Mouse (Mus musculus): ENCODE results near the gene Fgfrl1.

The Fgfrl1 gene

DNA sequence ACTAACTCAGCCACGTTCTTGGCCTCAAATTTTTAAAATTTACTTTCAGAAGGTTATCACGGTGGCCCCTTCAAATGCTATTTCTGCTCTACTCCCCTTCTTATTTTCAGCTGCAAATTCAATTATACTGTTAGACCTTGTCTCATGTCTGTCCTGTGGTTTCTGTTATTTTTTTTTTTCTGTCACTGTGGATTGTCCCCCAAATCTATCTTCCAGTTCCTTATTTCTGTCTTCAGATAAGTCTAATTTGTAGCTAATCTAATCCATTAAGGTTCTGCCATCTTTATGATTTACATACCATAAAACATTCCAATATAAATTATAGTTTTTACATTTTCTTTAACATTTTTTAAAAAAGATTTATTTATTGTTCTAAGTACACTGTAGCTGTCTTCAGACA, 24.8 kb upstream of the Fgfrl1 start:
- DNase-seq (ENCODE audit: low spot score): no peak

DNA sequence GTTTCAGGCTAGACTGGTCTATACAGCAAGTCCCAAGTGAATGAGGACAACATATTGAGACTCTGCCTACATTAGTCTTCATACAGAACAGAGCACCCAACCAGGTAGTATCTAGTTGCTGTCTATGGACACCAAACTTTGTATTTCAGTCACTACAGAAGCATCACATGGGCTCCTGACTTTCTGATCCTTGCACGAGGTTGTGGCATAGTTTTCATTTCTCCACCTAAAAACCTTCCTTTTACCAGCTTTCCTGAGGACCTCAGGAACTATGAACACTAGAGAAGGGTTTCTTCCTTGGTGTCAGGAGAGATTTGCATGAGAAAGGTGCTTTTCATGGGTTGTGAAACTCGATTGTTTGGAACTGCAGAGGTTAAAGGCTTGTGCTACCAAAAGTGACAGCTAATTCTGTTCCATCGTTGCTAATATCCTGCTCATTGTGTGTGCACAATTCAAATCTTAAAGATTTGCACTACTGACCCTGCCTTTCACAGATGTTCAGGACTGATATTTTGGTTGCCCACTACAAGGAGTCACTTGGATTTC, 23.7 kb upstream of the Fgfrl1 start:
- no peak for DNase-seq (ENCODE audit: low spot score)

DNA sequence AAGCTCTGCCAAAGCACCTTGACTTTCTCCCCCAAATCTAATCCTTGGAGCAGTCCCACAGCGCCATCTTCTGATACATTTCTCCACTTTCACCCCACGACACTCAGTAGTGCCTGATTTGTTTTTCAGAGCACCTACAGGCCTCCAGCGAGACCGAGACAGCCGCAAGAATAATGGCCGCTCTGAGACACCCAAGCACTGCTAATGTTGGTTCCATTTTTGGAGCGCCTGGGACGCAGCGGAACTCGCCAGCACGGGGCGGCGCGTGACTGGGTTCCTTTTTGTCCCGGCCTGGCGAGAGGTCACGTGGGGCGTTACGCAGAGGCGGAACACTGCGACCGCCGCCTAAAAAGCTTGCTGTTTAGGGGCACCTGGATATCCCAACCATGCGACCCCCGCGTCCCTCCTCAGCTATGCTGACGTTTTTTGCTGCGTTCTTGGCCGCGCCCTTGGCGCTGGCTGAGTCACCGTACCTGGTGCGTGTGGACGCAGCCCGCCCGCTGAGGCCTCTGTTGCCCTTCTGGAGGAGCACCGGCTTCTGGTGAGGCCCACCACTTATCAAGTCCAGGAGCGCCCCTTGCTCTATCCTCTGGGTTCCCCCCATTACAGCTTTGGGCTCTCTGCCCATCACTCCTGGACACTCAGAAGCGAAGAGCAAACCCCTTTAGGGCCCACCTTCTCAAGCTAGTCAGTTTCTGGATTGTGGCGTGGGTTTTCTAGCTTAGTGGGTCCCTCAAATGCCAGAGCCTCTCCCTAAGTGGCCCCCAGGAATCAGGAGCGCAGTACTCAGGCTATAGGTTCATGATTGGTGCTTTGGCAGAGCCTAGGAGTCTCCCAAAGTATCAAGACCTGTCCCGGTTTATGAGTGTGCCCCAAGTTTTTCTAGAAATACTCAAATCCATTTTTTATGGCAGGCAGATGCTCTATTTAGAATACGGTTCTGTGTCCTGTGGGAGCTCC, 22.9 kb upstream of the Fgfrl1 start, which contains the start of gene Dgkq:
Gene Dgkq, minus strand, starts transcription at position 696 of the 960 bp plus-strand sequence.
- DNase-seq (ENCODE audit: low spot score): peak; percentile 80

DNA sequence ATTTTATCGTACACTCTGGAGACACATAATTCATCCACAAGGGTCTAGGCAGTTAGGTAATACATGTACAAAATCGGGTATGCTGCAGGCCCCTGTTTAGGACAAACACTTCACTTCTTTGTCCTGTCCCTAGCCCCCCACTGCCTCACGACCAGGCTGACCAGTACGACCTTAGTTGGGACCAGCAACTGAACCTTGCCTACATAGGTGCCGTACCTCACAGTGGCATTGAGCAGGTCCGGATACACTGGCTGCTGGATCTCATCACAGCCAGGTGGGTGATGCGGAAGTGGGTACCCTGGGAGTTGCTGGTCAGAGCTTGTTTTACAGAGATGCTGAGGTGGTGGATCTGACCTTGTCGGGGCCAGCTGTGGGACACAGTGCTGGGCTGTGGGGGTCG, 22.2 kb upstream of the Fgfrl1 start:
- no peak for DNase-seq (ENCODE audit: low spot score)

DNA sequence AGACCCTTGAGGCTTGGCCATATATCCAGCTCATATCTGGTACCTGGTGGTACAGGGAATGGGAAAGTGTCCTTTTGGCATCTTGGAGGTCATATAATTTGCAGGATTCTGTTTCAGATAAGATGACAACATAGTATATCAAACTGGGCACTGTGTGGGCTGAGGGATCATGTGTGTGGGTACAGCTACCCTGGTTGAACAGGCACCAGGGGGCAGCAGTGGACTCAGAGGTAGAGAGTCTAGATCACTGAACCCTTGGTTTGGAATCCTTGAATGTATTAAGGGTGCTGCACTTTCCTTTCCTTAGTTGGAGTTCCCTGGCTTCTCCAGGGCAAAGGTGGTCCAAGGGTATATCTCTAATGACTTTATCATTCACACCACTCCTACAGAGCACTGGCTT, 21.4 kb upstream of the Fgfrl1 start:
- no peak for DNase-seq (ENCODE audit: low spot score)

DNA sequence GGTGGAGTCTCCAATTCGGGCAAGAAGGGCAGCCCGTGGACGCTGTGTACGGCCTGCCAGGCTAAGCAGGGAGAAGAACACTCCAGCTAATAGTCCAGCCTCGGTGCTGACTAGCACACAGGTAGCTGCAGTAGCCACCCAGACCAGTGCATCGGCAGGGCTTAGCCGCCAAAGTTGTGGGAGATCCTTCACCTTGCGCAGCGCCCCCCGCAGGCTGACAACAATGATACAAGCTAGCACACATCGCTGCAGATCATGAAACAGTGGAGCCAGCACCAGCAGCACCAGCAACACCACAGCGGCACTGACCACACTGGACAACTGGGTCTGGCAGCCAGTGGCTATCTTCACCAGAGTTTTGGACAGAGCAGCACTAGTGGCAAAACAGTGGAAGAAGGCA, 20.4 kb upstream of the Fgfrl1 start:
- no peak for DNase-seq (ENCODE audit: low spot score)

DNA sequence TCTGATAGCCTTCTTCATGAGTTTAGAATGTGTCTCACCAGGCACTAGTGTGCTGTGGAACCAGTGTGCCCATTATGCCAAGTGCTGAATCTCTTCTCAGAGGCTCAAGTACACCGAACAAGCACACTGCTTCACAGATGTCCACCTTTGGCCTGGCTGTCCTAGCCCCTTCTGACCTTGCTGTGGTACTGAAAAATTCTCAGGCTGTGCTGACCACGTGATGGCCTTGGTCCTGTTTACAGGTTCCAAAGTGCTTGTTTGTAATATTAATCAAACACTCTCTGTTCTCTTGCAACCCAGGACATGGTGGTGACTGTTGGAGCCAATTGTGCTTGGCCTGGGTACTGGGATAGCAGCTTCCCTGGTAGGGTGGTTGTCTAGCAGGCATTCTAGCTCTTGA, 17.6 kb upstream of the Fgfrl1 start:
- DNase-seq (ENCODE audit: low spot score): no peak

DNA sequence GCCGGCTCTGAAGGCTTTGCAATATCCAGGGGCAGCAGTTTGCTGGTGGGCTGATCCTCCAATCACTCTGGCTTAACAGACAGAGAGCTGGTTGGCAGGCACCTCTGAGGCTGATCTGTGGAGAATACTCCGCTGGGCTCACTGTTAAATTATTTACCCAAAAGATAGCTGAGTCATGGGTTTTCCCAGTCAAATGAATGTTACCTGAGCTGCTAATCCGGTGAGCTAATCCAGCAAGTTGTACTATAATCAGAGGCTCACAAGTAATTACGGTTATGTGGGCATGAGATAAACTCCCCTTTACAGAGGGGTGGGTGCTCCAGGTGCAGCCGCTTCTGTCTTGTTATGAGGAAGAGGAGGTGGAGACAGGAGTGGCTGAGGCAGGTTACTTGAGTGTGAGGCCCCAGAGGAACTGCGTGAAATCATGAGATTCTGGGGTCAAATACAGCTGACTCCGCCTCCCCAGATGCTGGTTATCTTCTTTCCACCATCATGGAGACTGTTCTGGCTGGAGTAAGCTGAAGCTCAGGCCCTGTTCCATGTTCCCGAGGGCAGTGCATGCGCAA, 16.8 kb upstream of the Fgfrl1 start, which contains the start of gene Slc26a1:
Gene Slc26a1, minus strand, starts transcription at position 319 of the 566 bp plus-strand sequence.
- no peak for DNase-seq (ENCODE audit: low spot score)

DNA sequence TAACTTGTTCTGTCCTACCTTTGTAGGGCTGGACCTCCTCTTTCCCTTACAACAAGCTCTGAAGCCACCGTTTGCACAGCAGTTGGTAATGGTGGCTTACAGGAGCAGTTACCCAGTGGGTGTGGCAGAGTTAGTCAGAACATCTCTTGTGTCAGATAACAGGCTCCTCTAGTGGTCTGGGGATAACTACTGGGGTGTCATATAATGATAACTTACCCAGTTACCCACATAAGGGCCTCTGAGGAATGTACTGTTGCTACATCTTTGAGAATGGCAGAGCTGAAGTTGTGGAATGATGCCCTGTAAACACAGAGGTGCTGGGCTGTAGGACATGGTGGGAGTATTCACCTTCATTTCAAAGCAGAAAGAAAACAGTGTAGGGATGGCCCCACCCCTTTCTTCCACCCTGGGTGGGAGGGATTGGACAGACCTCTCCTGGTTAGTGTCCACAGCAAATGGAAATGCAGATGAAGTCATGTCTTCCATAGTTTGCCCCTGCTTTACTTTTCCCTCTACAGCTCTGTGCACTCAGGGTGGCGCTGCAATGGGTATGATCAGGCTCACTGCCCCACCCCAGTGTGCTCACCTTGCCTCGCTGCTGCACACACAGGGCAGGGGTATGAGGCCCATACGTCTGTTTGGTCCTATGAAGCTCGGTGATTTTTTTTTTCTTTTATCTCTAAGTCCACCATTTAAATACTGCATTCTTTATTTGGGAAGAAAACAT, 15.2 kb upstream of the Fgfrl1 start:
- DNase-seq (ENCODE audit: low spot score): no peak

DNA sequence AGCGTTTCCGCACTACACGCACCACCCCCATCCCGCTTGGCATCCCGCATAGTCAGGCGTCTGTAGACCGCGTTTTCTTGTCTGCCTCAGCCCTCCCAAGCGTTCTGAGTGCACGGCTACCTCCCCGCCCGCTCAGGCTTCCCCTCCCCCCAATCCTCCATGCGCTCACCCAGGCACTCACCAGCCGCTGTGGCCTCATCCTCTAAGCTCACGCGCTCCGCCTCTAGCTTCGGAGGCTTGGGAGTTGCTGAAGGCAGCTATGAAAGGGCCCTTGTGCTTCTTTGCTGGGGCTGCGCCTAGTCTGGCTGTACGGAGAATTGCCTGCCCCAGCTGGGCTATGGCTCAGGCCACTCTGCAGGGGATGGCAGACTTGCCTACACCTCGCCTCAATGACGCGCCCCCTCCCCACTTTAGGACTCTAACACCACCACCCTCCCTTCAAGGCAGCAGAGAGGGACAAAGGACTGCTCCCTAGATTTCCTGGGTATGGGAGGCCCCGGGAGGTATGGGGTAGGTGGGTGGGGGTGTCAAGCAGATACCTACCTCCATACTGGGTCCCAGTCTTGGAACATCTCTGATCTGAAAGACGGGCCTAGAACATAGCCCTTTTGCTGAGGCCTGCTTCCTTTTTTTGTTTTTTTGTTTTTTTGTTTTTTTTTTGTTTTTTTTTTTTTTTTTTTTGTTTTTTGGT, 14.4 kb upstream of the Fgfrl1 start:
- peak; percentile 73 for DNase-seq (ENCODE audit: low spot score)

DNA sequence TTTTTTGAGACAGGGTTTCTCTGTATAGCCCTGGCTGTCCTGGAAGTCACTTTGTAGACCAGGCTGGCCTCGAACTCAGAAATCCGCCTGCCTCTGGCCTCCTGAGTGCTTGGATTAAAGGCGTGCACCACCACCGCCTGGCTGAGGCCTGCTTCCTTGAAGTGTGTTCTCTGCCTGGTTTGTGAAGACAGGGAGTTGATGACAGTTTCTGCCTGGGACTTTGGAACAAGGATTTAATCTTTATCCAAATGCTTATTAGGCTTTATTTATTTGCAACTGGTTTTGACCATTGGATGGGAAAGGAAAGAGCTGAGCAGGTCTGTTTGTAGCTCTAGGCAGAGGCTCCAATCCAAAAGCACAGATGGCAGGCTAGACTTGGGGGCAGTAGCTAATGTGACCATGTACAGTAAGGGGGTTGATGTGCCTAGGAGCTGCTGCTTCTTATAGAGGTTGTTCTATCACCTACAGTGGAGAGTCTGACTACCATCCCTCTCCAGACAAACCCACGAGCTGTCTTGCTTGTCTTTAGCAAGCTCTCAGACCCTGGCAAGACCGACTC, 13.8 kb upstream of the Fgfrl1 start:
- no peak for DNase-seq (ENCODE audit: low spot score)

DNA sequence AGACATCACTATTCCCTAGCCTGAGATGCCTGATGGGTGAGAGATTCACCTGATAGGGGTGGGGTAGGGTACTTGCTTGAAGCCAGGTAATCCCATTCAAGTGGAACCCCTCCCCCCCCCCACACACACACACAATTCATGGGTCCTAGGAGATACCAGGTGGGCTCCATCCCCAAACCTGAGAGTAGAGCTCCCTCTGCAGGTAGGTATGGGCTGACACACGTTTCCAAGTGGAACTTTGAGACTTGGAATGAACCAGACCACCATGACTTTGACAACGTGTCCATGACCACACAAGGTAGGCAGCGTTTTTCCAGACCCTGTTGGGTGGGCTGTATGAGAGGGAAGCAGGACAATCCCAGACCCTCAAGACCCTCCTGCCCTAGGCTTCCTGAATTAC, 12.3 kb upstream of the Fgfrl1 start:
- DNase-seq (ENCODE audit: low spot score): no peak

DNA sequence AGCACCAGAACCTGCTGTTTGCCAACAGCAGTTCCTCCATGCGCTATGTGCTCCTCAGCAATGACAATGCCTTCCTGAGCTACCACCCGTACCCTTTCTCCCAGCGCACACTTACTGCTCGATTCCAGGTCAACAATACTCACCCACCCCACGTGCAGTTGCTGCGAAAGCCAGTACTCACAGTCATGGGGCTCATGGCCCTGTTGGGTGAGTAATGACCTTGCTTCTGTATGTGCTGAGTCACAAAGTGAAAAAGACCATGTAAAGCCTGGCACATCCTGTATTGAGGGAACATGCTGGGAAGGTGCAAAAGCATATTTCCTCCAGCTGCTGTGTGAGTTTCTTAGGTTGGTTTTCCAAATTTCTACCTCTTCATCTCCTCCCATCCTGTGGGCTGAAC, 11.3 kb upstream of the Fgfrl1 start:
- no peak for DNase-seq (ENCODE audit: low spot score)

DNA sequence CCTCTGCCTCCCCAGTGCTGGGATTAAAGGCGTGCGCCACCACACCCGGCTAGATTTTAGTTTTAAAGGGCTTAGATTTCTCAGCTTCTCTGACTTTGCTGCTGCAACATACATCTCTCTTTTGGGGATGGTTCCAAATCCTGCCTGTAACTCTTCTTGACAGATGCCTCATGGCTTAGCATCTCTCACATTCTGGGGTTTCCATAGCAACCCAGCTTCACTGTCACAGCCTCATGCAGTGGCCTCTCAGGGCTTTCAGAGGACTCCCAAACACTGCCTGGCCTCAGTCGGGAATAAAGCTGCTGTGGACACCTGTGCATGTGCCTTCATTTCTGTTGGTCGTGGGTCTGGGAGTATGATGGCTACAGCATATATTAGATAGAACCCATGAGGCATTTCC, 3.1 kb upstream of the Fgfrl1 start:
- no peak for DNase-seq (ENCODE audit: low spot score)

DNA sequence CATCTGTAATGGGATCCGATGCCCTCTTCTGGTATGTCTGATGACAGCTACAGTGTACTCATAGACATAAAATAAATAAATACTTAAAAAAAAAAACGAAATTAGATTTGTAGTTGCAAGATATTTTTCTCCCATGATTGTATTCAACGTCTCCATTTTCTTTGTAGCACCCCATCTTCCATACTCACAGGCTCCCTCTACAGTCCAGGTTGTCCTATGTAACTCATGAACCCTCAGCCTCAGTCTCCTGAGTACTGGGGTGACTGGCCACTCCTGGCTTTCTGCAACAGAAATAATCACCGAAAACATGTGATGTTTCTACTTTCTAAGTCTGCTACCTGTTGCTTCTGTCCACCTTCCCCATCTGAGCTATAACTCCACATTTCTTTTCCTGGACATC, 1.0 kb upstream of the Fgfrl1 start:
- DNase-seq (ENCODE audit: low spot score): no peak

DNA sequence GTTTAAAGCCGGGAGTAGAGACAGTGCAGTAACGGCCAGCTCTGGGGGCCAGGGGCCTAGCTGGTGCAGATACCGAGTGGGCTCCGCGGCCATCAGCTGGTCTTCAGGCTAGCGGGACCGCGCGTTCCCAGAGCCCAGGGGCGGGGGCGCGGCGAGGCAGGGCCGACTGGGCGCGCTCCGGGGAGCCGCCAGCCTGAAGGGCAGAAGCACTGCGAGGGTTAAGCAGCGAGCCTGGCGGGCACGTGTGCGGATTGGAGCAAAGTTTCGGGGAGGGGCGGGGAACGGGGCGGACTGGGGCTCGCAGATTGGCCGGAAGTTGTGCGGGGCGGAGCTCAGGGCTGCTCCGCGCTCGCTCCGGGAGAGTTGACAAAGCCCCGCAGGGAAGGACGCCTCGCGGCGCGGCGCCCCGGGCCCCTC, 1.7 kb downstream of the Fgfrl1 start:
- peak; percentile 89 for DNase-seq (ENCODE audit: low spot score)

DNA sequence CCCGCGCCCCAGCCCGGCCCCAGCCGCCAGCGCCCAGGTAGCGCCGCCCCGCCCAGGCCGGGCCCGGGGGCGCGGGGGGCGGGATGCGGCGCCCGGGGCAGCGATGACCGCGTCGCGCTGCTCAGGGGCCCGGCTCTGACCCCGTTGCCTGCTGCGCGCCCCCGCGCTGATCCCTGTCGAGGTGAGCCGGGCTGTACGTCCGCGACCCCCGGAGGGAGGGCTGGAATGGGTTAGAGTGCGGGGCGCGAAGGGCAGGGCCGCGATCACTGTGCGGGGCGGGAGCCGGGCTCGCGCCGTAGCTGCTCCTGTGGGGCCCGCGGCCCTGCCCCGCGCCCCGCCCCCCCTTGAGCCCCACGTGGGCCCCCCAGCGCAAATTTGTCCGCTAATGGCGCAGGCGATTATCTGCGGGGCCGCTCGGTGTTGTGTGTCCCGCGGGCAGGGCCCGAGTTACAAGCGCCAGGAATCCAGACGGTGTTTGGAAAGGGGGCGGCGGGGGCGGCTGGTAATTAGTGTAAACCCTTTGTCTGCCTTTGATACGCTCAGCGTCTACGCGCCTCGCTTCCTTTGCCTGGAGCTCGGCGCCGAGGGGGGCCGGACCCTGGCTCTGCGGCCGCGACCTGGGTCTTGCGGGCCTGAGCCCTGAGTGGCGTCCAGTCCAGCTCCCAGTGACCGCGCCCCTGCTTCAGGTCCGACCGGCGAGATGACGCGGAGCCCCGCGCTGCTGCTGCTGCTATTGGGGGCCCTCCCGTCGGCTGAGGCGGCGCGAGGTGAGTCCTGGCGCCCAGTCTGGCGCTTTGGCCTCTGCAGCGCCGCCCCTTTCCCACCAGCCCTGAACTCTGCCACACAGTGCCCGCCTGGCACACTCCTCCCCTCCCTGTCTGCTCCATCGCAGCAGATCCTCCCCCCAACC, 2.4 kb downstream of the Fgfrl1 start:
- peak; percentile 56 for DNase-seq (ENCODE audit: low spot score)

DNA sequence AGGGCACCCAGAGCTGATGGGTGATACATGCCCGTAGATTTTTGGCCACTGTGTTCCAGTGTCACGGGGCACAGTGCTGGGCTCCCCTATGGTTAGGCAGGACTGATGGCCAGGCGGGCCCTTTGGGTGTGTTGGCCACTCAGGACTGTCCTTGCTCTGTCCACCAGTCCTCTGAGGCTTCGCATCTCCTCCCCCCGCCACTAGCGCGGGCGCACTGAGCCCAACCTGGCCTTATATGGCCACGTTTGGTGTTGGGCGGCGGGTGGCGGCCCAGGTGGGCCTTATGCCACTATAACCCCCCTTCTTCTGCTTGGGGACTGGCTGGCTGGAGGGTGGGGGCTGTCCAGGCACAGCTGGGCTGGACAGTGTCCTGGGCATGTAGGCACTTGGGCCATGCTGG, 3.7 kb downstream of the Fgfrl1 start:
- DNase-seq (ENCODE audit: low spot score): no peak

DNA sequence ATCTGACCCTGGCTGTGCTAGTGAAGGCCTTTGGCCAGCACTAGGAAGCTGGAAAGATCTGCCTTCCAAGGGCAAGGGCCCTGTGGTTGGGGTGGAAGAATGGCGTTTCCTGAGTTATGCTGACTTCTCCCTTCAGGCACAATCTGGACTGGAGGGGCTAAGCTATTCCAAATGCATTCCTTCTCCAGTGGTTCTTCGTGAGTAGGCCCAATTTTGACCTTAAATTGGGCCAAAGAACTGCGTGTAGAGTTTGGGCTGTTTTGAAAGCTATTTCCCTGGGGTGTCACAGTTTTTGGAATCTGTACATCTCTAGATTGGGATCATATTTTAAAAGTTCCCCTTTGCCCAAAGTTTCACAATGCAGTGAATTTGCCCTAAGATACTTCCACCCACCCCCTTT, 4.4 kb downstream of the Fgfrl1 start:
- DNase-seq (ENCODE audit: low spot score): no peak

DNA sequence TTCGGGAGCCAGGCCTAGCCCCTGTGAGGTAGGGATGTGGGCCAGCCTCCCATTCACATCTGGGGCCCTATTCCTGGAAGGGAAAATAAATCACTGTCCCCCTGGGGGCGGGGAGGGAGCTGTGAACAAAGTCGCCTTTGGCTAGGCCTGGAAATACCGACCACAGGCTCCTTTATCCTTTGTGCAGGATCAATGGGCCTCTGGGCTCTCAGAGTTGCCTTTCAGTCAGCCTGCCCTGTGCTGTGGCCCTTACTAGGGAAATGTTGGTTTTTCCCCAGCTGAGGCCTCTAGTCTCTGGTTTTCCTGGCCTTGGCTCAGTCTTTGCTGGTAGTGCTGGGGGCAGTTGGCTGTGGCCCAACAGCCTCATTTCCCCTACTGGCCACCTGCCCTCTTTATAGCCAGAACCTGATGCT, 5.2 kb downstream of the Fgfrl1 start:
- DNase-seq (ENCODE audit: low spot score): no peak

DNA sequence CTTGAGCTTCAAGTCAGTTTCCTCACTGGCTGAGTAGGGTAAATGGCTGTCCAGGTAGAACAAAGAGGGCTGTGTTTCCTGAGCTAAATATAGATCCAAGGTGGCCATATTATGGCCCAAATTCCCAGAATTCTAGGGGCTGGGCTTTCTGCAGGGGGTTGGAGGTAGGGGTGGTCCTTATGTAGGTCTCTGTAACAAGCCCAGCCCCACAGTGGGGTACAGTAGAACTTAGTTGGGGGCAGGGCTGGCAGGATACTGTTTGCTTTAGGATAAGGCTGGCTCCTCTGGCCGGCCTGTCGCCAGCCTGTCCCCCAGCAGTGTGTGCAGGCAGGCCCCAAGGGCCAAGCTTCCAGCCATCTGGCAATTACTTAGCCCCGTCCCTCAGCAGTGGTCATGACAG, 8.2 kb downstream of the Fgfrl1 start:
- DNase-seq (ENCODE audit: low spot score): no peak
